Comparison of ENCODE assay signal across 8 mouse cellular contexts in the genomic region with DNA sequence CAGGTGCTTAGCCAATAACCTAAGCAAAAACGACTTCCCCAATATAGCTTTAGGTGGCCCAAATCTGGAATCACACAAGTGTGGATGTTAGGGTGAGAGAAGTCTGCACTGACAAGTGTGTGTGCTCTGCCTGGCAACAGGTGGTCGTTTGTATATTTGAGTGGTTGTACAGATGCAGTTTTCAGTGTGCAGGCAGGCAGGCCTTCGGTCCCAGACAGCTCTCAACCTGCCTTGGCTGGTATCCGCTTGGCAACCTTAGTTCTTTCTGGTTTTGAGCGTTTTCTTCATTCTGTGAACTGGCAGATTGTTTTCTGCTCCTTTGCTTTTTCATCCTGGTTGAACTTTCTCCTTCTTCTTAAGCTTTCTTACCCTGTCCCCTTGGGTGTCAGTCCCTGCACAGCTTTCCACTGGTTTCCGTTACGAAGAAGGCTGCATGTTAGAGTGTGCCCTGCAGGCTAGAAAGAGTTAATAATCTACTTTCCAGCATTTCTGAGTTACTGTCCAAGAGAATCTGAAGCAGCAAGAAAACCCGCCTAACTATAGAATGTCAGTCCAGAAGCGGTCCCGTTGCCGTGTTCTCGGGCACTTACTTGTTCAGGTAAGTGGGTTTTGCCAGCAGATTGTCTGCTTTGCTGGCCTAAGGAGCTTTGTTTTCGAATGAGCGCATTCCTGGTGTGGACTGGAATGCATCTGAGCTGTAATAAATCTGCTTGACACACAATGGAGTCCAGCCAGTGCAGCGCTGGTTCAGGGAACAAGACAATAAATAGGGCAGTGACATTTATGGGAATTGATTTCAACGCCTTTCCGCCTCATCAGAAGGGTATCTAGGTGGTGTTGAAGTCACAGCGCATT.
DNase-seq lines count a peak whose midpoint lies in the region; ATAC-seq lines count a peak whose summit lies in the region.

No protein-coding gene starts in this region.

- no peaks in the 10 kb centered on the region for H3K36me3 ChIP-seq in heart, embryonic 11.5 days (ENCODE audit: control insufficient read depth, insufficient read depth, low read length)
- H3K36me3 ChIP-seq in kidney, embryonic 15.5 days = no peaks in the 10 kb centered on the region
- H3K36me3 ChIP-seq in midbrain, embryonic 12.5 days = no peaks in the 10 kb centered on the region

- H3K27ac ChIP-seq in heart, embryonic 11.5 days (ENCODE audit: low read depth, low read length) = no peak overlapping the region
- peak overlapping the region; percentile 91 for H3K27ac ChIP-seq in kidney, embryonic 15.5 days
- no peak overlapping the region for H3K27ac ChIP-seq in midbrain, embryonic 12.5 days (replicated peaks)

- ATAC-seq in heart, embryonic 11.5 days (replicated peaks; ENCODE audit: insufficient number of reproducible peaks, low FRiP score, low TSS enrichment) = no peak
- ATAC-seq in kidney, embryonic 15.5 days (replicated peaks; ENCODE audit: low FRiP score) = peak; percentile 87
- ATAC-seq in midbrain, embryonic 12.5 days (ENCODE audit: low FRiP score, low read depth) = no peak

- DNase-seq in 3T3-L1 (ENCODE audit: low read depth, low spot score) = peak; percentile 68
- peak; percentile 79 for DNase-seq in embryo, embryonic 10.5 days (ENCODE audit: low spot score)
- no peak for DNase-seq in cerebellum, adult 9-10 months
- DNase-seq in layer of hippocampus, adult 11-12 months (ENCODE audit: low spot score) = no peak
- no peak for DNase-seq in right cerebral cortex, adult 18-20 months

- H3K9me3 ChIP-seq in heart, embryonic 11.5 days (replicated peaks; ENCODE audit: control insufficient read depth, low read length) = no peaks in the 10 kb centered on the region
- no peaks in the 10 kb centered on the region for H3K9me3 ChIP-seq in kidney, embryonic 15.5 days (replicated peaks)
- no peaks in the 10 kb centered on the region for H3K9me3 ChIP-seq in midbrain, embryonic 12.5 days

- peaks cover 16% of the 10 kb centered on the region for H3K4me1 ChIP-seq in heart, embryonic 11.5 days (ENCODE audit: control insufficient read depth, insufficient read depth, low read length)
- H3K4me1 ChIP-seq in kidney, embryonic 15.5 days = peaks cover 39% of the 10 kb centered on the region
- H3K4me1 ChIP-seq in midbrain, embryonic 12.5 days = peaks cover 33% of the 10 kb centered on the region

- H3K9ac ChIP-seq in heart, embryonic 11.5 days (ENCODE audit: low read depth, low read length) = no peak overlapping the region
- H3K9ac ChIP-seq in kidney, embryonic 15.5 days = 0 out of 2 replicates have a peak overlapping the region, but pooled peaks have one; percentile 29
- no peak overlapping the region for H3K9ac ChIP-seq in midbrain, embryonic 12.5 days (replicated peaks)

- peak overlapping the region; percentile 31 for H3K4me2 ChIP-seq in heart, embryonic 11.5 days
- H3K4me2 ChIP-seq in kidney, embryonic 15.5 days = peak overlapping the region; percentile 57
- peak overlapping the region; percentile 26 for H3K4me2 ChIP-seq in midbrain, embryonic 12.5 days (replicated peaks)

- WGBS in heart, embryonic 11.5 days (ENCODE audit: insufficient replicate concordance) = 53% methylated on average over 18 of the region's 18 CpGs
- 17% methylated on average over 18 of the region's 18 CpGs for WGBS in kidney, embryonic 15.5 days
- 43% methylated on average over 18 of the region's 18 CpGs for WGBS in midbrain, embryonic 12.5 days

- no peaks in the 10 kb centered on the region for H3K27me3 ChIP-seq in heart, embryonic 11.5 days (ENCODE audit: control insufficient read depth, insufficient read depth, low read length)
- no peaks in the 10 kb centered on the region for H3K27me3 ChIP-seq in kidney, embryonic 15.5 days
- peaks cover 72% of the 10 kb centered on the region for H3K27me3 ChIP-seq in midbrain, embryonic 12.5 days

- no peak overlapping the region for H3K4me3 ChIP-seq in heart, embryonic 11.5 days (ENCODE audit: low read depth, low read length)
- H3K4me3 ChIP-seq in kidney, embryonic 15.5 days (replicated peaks) = peak overlapping the region; percentile 21
- H3K4me3 ChIP-seq in midbrain, embryonic 12.5 days = no peak overlapping the region

Comparison
In these comparisons a context has a peak if more than half of its experiments do, and no peak if none do; other contexts are left out.
1. DNase-seq: peak in 3T3-L1 (single experiment) and embryo, embryonic 10.5 days (single experiment); none in cerebellum, adult 9-10 months (single experiment), layer of hippocampus, adult 11-12 months (single experiment) and right cerebral cortex, adult 18-20 months (single experiment).
2. Peak in every context shown above with its lines, with median percentiles within 50 percentile points of each other: H3K4me2 ChIP-seq.